Mouse (Mus musculus) skeletal muscle tissue, adult 2 months (tissue): ENCODE results near the gene Ptger3.

Experiments
- DNase-seq: peaks from one replicate; pipeline ENCODE4 v3.0.0-alpha.2; 2012; ENCODE audit warnings: low read depth, low spot score

Gene Ptger3

GRCm38 (mm10) chr3:157566725-157567565 is at the start of gene Ptger3:
TSS of gene Ptger3 (plus strand) at chr3:157566892.
- DNase-seq, result no peak

GRCm38 (mm10) chr3:157517992-157518391 is 48.7 kb upstream of the Ptger3 start:
- no peak for DNase-seq

- DNase-seq, result no peak
Measured at GRCm38 (mm10) chr3:157520433-157520832, 46.3 kb upstream of the Ptger3 start.

- DNase-seq, result no peak
Measured at GRCm38 (mm10) chr3:157523834-157524233, 42.9 kb upstream of the Ptger3 start.

GRCm38 (mm10) chr3:157531585-157531984 is 35.1 kb upstream of the Ptger3 start:
- DNase-seq, result no peak

- peak; percentile 81 for DNase-seq
Measured at GRCm38 (mm10) chr3:157533964-157534785, 32.5 kb upstream of the Ptger3 start, which contains the start of gene Zranb2. TSS of gene Zranb2 (plus strand) at chr3:157534160.

- no peak for DNase-seq
Measured at GRCm38 (mm10) chr3:157534786-157535415, 31.8 kb upstream of the Ptger3 start.

GRCm38 (mm10) chr3:157549323-157549722 is 17.4 kb upstream of the Ptger3 start:
- DNase-seq, result no peak

GRCm38 (mm10) chr3:157549758-157550600 is 16.7 kb upstream of the Ptger3 start:
- DNase-seq, result no peak

- DNase-seq, result peak; percentile 13
Measured at GRCm38 (mm10) chr3:157565196-157565595, 1.5 kb upstream of the Ptger3 start.

- no peak for DNase-seq
Measured at GRCm38 (mm10) chr3:157567566-157568132, 957 bp downstream of the Ptger3 start.

- DNase-seq, result no peak
Measured at GRCm38 (mm10) chr3:157572011-157572410, 5.3 kb downstream of the Ptger3 start.

- DNase-seq, result peak; percentile 9
Measured at GRCm38 (mm10) chr3:157575441-157576342, 9.0 kb downstream of the Ptger3 start.

- DNase-seq, result no peak
Measured at GRCm38 (mm10) chr3:157576343-157576722, 9.6 kb downstream of the Ptger3 start.

GRCm38 (mm10) chr3:157576862-157577261 is 10.2 kb downstream of the Ptger3 start:
- DNase-seq, result no peak

- no peak for DNase-seq
Measured at GRCm38 (mm10) chr3:157578469-157579170, 11.9 kb downstream of the Ptger3 start.

- DNase-seq, result no peak
Measured at GRCm38 (mm10) chr3:157579376-157579775, 12.7 kb downstream of the Ptger3 start.

GRCm38 (mm10) chr3:157580299-157580698 is 13.6 kb downstream of the Ptger3 start:
- no peak for DNase-seq

- no peak for DNase-seq
Measured at GRCm38 (mm10) chr3:157581755-157582154, 15.1 kb downstream of the Ptger3 start.
